Mouse (Mus musculus): ENCODE measurements around the gene Dlgap4.

Gene Dlgap4

DNA sequence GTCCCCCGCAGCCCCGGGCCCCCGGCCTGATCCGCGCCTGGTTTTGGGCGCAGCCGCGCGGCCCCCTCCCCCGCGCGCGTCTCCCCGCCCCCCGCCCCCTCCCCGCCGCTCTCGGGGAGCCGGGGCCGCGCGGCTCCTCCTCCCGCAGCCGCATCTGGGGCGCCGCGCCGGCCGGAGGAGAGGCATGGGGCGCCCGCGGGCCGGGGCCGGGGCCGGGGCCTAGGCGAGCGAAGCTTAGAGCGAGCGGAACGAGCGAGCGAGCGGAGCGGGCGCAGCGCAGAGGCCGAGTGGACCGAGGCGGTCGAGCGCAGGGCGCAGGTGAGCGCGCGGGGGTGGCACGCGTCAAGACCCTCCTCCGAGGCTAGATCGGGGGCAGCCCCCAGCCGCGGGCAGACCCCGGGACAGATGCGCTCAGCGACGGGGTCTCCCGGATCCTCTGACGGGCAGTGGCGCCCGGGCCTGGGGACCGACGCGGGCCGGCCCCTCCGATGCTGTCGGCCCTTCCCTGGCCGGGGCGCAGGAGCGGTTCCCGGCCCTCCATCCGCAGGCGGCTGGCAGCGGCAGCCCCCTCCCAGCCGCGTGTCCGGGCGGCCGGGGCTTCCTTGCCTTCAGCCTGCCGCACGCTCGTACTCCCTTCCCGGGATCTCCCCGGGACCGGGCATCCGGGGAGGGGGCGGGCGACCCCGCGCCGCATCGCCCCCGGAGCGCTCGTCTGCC, at the start of gene Dlgap4:
TSS of gene Dlgap4 (plus strand) at position 165 of the 717 bp plus-strand sequence.
- DNase-seq, result peak; percentile 72 to 75

- no peak for DNase-seq
These were observed 47.0 kb upstream of the Dlgap4 start for GRCm38 (mm10) chr2:156566512-156566911.

GRCm38 (mm10) chr2:156568647-156569046, 44.9 kb upstream of the Dlgap4 start:
- no peak for DNase-seq

GRCm38 (mm10) chr2:156569261-156569660, 44.2 kb upstream of the Dlgap4 start:
- DNase-seq, result no peak

GRCm38 (mm10) chr2:156571521-156571920, 42.0 kb upstream of the Dlgap4 start:
- no peak for DNase-seq

DNA sequence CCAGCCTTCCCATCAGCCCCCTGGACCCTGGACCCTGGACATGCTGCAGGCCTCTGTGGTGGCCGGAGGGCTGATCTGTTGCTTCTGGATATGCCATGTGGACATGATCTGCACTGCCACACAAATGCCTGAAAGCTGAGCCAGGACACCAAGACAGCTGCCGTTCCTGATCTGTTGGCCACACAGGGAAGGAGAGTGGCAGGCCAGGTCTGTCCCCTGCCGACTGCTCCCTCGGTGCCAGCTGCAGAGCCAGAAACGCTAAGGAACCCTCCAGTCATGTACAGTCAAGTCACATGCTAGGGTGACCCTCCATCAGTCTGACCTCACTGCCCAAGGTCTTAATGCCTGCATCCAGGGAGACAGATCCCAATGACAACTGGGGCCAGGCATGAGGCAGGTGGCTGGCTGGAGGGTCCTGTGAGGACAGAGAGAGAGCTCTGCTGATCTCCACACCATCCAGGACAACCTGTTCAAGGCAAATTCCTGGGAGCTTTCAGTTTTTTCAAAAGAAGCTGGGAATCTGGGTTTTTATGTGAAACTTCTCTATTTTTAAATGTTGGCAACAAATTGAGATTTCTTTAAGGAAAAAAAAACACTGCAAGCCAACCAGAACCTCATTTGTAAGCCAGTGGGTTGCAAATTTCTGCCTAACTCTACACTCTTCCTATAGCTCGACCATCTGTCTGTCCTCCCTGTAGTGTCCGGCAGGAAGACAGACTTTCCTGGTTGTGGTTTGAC, 36.5 kb upstream of the Dlgap4 start:
- DNase-seq, result peak; percentile 50 to 51

DNA sequence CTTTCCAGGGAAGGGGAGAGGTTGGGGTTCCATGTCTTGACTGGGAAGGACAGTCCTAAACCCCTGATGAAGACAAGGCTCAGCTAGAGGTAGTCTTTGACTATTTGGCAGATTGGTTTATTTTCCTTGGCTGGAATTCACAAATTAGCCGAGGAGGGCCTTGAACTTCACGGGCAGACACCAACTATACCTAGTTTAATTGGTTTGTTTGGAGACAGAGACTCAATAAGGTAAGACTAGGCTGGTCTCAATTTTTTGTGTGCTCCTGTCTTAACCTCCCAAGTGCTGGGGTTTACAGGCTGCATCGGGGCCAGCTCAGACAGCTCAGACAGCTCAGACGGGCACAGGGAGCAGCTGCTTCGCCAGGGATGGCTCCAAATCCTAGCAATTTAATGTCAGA, 33.0 kb upstream of the Dlgap4 start:
- DNase-seq, result peak in 1 of 2 experiments; percentile 37

DNA sequence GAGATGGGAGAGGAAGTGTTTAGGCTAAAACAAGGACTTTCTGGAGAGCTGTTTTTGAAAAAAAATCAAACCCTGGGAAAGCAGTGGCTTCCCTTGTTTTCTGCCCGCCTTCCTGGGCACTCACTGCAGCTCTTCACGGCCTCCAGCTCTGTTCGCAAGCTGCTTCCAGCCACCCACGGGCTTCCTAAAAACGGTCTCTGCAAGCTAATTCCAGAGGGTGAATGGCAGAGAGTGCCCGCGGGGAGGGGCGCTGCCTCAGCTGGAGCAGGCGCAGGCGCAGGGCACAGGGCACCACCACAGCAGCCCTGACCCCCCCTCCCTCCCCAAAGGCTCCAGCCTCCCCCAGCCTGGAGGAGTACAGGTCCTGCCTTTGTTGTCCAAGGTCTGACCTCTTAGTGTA, 32.3 kb upstream of the Dlgap4 start:
- peak; percentile 30 to 56 for DNase-seq

DNA sequence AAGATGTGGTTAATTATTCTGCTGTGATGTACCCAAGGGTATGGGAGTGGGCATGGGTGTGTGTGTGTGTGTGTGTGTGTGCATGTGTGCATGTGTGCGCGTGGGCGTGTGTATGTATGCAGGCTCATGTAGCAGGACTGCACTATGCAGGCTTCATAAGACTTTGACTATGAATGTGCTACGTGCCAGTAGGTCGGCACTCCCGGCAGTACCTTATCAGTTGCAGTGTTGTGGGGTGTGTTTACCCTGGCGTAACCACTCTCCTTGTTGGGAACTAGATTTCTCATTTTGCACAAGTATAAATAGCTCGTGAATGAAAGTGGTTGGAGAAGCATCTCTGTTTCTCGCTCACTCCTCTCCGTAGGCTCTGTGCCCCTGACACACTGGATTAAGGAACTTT, 30.6 kb upstream of the Dlgap4 start:
- DNase-seq, result no peak

- DNase-seq, result peak; percentile 41 to 55
These were observed 29.2 kb upstream of the Dlgap4 start for GRCm38 (mm10) chr2:156584154-156584796.

- peak; percentile 75 to 79 for DNase-seq
These were observed 28.6 kb upstream of the Dlgap4 start for GRCm38 (mm10) chr2:156584797-156585471.

- DNase-seq, result peak; percentile 63 to 72
These were observed 24.0 kb upstream of the Dlgap4 start for GRCm38 (mm10) chr2:156589481-156589880.

DNA sequence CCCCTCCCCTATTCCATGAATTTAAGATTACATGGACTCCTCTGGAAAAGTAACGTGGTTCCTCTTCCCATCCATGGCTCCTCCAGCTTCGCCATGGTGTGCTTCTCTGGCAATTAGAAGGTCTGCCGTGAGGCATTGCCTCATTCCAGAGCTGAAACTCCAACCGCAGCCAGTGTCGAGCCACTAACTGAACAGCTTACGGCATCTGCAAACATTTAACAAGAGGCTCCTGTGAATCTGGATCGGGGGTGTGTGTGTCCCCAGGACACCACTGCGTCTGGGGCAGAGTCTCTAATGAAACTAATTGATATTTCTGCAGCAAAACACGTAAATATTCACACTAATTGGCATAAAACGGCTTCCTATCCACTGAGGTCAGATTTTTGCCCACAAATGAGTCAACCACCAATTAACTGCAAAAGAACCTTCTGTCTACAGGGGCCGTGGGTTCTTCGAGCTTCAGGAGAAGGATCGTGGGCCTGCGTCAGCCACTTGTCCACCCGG, 18.5 kb upstream of the Dlgap4 start:
- DNase-seq, result no peak

- DNase-seq, result no peak
These were observed 10.9 kb upstream of the Dlgap4 start for GRCm38 (mm10) chr2:156602581-156602980.

DNA sequence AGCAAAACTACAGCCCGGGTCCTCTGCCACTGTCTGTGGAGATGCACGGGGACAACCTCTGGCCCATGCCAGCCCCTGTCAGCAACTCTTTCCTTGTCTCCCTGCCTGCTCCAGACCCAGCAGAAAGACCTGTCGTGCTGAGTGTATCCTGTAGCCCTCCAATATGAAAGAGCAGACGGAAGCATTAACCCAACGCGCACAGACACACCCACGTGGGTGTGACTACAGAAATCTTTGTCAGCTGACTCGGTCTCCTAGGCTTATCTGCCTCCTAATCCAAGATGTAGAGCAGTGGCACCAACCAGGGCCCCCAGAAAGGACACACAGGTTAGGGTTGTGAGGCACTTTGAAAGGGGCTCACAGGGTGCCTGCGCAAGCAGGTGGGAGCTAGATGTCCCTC, 9.8 kb upstream of the Dlgap4 start:
- no peak for DNase-seq

DNA sequence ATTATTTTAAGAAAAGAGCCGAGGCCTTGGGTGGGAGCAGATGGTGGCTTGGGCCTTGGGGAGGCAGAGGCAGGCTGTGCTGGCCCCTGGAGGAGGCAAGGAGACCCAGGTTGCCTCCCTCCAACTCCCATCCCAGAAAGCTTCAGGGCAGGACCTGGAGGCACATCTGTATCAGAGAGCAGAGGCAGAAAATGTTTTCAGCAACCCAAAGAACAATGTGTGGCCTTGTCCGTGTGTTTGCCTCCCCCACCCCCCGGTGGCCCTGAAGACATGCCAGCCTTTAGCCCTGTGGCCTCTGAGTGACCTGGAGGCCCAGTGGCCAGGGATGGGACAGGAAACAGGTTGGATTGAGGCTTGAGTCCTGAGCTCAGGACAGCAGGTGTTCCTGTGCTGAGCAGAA, 8.4 kb upstream of the Dlgap4 start:
- DNase-seq, result no peak

- no peak for DNase-seq
These were observed 7.5 kb upstream of the Dlgap4 start for GRCm38 (mm10) chr2:156605971-156606370.

DNA sequence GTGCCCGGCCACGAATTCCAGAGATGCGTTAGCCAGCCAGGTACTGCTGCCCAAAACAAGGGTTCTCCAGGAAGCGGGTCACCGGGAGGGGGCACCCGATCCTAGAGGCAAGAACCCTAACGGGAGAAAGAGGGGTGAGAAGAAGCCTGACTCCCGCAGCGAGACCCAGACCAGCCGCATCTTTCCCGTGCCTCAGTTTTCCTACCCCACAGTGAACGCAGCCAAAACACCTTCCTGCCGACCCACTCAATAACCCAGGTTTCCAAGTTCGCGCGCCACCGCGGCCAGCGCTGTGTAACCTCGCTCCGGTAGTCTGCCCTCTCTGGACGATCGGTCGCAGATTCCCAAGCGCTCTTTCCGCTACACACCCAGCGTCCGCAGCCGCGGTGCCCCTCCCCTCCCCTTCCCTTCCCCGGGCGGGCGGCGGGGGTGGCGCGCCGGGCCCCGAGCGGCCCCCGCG, 394 bp upstream of the Dlgap4 start:
- DNase-seq, result peak; percentile 90 to 93

- peak; percentile 51 to 56 for DNase-seq
These were observed 702 bp downstream of the Dlgap4 start for GRCm38 (mm10) chr2:156614258-156614556.

- peak; percentile 64 to 65 for DNase-seq
These were observed 1.5 kb downstream of the Dlgap4 start for GRCm38 (mm10) chr2:156614661-156615654.

DNA sequence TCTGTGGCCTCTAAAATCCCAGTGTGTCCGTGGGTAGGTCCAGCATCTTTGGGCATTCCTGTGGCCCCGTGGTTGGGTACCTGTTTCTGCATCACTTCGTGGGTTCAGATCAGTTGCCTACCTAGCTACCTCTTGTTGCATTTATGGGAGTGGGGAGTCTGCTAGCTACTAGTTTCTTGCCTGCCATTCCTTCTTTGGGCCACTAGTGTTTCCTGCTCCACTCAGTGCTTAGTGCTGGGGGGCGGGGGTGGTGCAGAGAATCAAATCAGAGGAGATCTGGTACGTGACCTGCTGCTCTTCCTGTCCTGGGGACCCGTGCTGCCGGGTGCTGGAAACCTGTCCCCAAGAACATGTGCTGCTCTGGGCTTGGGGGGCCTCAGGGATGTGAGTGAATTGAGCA, 3.0 kb downstream of the Dlgap4 start:
- DNase-seq, result peak in 1 of 2 experiments; percentile 38

DNA sequence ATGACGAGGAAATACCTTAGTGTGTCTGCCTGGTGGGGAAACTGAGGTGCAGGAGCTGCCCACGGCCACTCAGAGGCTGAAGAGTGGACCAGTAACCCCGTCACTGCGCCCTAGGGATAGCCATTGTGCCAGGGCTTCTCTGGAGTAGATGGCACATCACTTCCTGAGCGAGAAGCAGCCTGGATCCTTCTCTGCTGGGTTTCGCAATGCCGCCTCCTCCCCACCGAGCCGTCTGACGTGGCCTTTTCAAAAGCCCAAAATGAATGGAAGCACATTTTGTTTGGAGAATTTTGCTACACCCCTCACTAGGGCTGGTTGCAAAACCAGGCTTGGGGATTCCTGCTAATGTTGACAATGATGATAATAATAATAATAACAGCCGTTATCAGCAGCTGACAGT, 4.0 kb downstream of the Dlgap4 start:
- no peak for DNase-seq
